Comparison of ENCODE assay signal across 15 mouse cellular contexts in the genomic region with DNA sequence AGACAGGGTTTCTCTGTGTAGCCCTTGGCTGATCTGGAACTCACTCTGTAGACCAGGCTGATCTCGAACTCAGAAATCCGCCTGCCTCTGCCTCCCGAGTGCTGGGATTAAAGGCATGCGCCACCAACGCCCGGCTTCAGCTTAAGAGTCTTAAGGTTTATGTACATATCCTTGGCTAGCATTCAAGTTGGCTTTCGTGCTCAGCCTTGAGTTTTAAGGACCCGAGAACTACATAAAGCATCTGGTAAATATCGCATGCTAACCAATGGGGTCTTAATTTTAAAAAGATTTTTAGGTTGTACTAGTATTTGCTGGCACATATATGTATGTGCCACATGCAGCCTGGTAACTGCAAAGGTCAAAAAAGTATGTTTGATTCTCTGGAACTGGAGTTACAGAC. TPM values are rescaled to one million over a fixed set of nuclear protein-coding genes. Genes with fewer than 3 reads are reported as not detected.
DNase-seq lines count a peak whose midpoint lies in the region; ATAC-seq and TF ChIP-seq lines count a peak whose summit lies in the region.
"Had no signal": no experiment of that assay in that cellular context is flagged by ENCODE, and none has a peak within 500 bp of the region (broad histone marks: within the 10 kb centered on the region; RNA-seq: fewer than 3 reads in every experiment).

No protein-coding gene starts in this region.

- H3K27ac ChIP-seq in gastrocnemius, adult 2 months = peak overlapping the region; percentile 99; the same call in 1 of the 2 replicates
- no peak overlapping the region for H3K27ac ChIP-seq in lung, embryonic 15.5 days
- no peak overlapping the region for H3K27ac ChIP-seq in embryonic facial prominence, embryonic 10.5 days (replicated peaks)
- no peak overlapping the region for H3K27ac ChIP-seq in liver, postnatal 0 days (ENCODE audit: low read depth)

- no peak for TF ChIP-seq EP300 in liver, postnatal 0 days (IDR thresholded peaks at IDR 0.05; ENCODE audit: low read depth)

- peaks cover 19% of the 10 kb centered on the region for H3K36me3 ChIP-seq in lung, embryonic 15.5 days
- H3K36me3 ChIP-seq in embryonic facial prominence, embryonic 10.5 days (replicated peaks) = peaks cover 30% of the 10 kb centered on the region
- H3K36me3 ChIP-seq in liver, postnatal 0 days (replicated peaks; ENCODE audit: insufficient read depth, low read length) = peaks cover 23% of the 10 kb centered on the region

- H3K9me3 ChIP-seq in lung, embryonic 15.5 days = no peaks in the 10 kb centered on the region
- H3K9me3 ChIP-seq in embryonic facial prominence, embryonic 10.5 days = no peaks in the 10 kb centered on the region
- H3K9me3 ChIP-seq in liver, postnatal 0 days (ENCODE audit: low read length) = no peaks in the 10 kb centered on the region
- H3K9me3 ChIP-seq: midbrain, embryonic 12.5 days had no signal

- peaks cover 35% of the 10 kb centered on the region for H3K4me1 ChIP-seq in lung, embryonic 15.5 days
- H3K4me1 ChIP-seq in embryonic facial prominence, embryonic 10.5 days = peaks cover 44% of the 10 kb centered on the region
- H3K4me1 ChIP-seq in liver, postnatal 0 days (ENCODE audit: insufficient read depth) = peaks cover 31% of the 10 kb centered on the region

- intact Hi-C loops in gastrocnemius, adult 2 months (cut with DNase I) = loop anchor here (2.0 to 10.0 kb wide), 2 partner anchors 385 to 431 kb away; a partner anchor contains a TSS

- no peak overlapping the region for H3K9ac ChIP-seq in lung, embryonic 15.5 days
- H3K9ac ChIP-seq in liver, postnatal 0 days (replicated peaks) = no peak overlapping the region

- H3K4me2 ChIP-seq in lung, embryonic 15.5 days = peak overlapping the region; percentile 62; the same call in 1 of the 2 replicates
- H3K4me2 ChIP-seq in liver, postnatal 0 days (ENCODE audit: low read depth, low read length) = peak overlapping the region; percentile 82; the same call in 1 of the 2 replicates

- H3K27me3 ChIP-seq in lung, embryonic 15.5 days = no peaks in the 10 kb centered on the region
- H3K27me3 ChIP-seq in embryonic facial prominence, embryonic 10.5 days (replicated peaks; ENCODE audit: low read depth, poor library complexity, severe bottlenecking) = no peaks in the 10 kb centered on the region
- H3K27me3 ChIP-seq in liver, postnatal 0 days (ENCODE audit: insufficient read depth, low read length) = no peaks in the 10 kb centered on the region
- H3K27me3 ChIP-seq: midbrain, embryonic 12.5 days had no signal

- TF ChIP-seq CTCF in gastrocnemius, adult 2 months (IDR thresholded peaks at IDR 0.05) = no peak
- TF ChIP-seq CTCF in liver, postnatal 0 days (IDR thresholded peaks at IDR 0.05; ENCODE audit: low read depth) = no peak

- DNase-seq in gastrocnemius, adult 2 months = no peak
- DNase-seq in gastrocnemius, adult 18-20 months (ENCODE audit: low spot score) = no peak
- DNase-seq in lung, postnatal 10 days = no peak
- DNase-seq in embryonic facial prominence, embryonic 10.5 days (ENCODE audit: low spot score) = no peak
- no peak for DNase-seq in liver, postnatal 0 days
- DNase-seq in layer of hippocampus, postnatal 36 days = no peak
- no peak for DNase-seq in layer of hippocampus, postnatal 25 days (ENCODE audit: extremely low spot score in 1 of 2, low spot score in 1 of 2)
- DNase-seq: adrenal gland, postnatal 10 days; heart, postnatal 36 days; right cerebral cortex, postnatal 25 days; thymus, postnatal 36 days had no signal

- H3K4me3 ChIP-seq in gastrocnemius, adult 2 months = peak overlapping the region; percentile 95
- H3K4me3 ChIP-seq in lung, embryonic 15.5 days = no peak overlapping the region; the same call in 1 of the 2 replicates
- 0 out of 2 replicates have a peak overlapping the region, but pooled peaks have one; percentile 83 for H3K4me3 ChIP-seq in embryonic facial prominence, embryonic 10.5 days
- 0 out of 2 replicates have a peak overlapping the region, but pooled peaks have one; percentile 81 for H3K4me3 ChIP-seq in liver, postnatal 0 days (ENCODE audit: low read depth, low read length)

- ATAC-seq in lung, embryonic 15.5 days (ENCODE audit: borderline replicate concordance, extremely low read depth, low FRiP score, low TSS enrichment) = no peak
- ATAC-seq in liver, postnatal 0 days = no peak

- WGBS in lung, embryonic 15.5 days = 87% methylated on average over 9 of the region's 9 CpGs
- 96% methylated on average over 9 of the region's 9 CpGs for WGBS in embryonic facial prominence, embryonic 10.5 days
- WGBS in liver, postnatal 0 days (ENCODE audit: insufficient replicate concordance) = 89% methylated on average over 9 of the region's 9 CpGs

RNA-seq across cellular contexts. Expression of a gene that starts 0.9 kb away (rescaled TPM):
- total RNA-seq in gastrocnemius, adult 2 months (2021) = 10 to 100 TPM; 28.8 to 36.0 TPM
- 10 to 100 TPM; 34.6 to 35.0 TPM for total RNA-seq in gastrocnemius, adult 18-20 months (2021)
- 53.1 and 55.7 TPM in 2 replicates for polyA plus RNA-seq in lung, embryonic 15.5 days (2015; fragmentation: Nextera tagmentation; extraction: Ambion mirVana)
- 64.9 and 71.3 TPM in 2 replicates for polyA plus RNA-seq in embryonic facial prominence, embryonic 10.5 days (2016; fragmentation: Nextera tagmentation; extraction: Ambion mirVana)
- polyA plus RNA-seq in liver, postnatal 0 days (2015; fragmentation: Nextera tagmentation; extraction: Ambion mirVana) = 7.6 and 8.3 TPM in 2 replicates
- 100 to 1,000 TPM; 329 to 361 TPM for total RNA-seq in layer of hippocampus, postnatal 36 days (2021)
- 100 to 1,000 TPM; 370 TPM for total RNA-seq in layer of hippocampus, postnatal 25 days (2021)

RNA-seq across cellular contexts. Expression of a gene that starts 2.7 kb away (rescaled TPM):
- total RNA-seq in gastrocnemius, adult 2 months (2021) = 10 to 100 TPM; 10.7 to 15.1 TPM
- total RNA-seq in gastrocnemius, adult 18-20 months (2021) = 10 to 100 TPM; 14.0 to 15.5 TPM
- 12.1 and 12.3 TPM in 2 replicates for polyA plus RNA-seq in lung, embryonic 15.5 days (2015; fragmentation: Nextera tagmentation; extraction: Ambion mirVana)
- polyA plus RNA-seq in embryonic facial prominence, embryonic 10.5 days (2016; fragmentation: Nextera tagmentation; extraction: Ambion mirVana) = 13.2 and 15.2 TPM in 2 replicates
- 6.8 and 7.1 TPM in 2 replicates for polyA plus RNA-seq in liver, postnatal 0 days (2015; fragmentation: Nextera tagmentation; extraction: Ambion mirVana)
- total RNA-seq in layer of hippocampus, postnatal 36 days (2021) = 1 to 10 TPM; 7.9 to 9.9 TPM
- 10 to 100 TPM; 11.3 to 18.1 TPM for total RNA-seq in layer of hippocampus, postnatal 25 days (2021)

RNA-seq across cellular contexts. Expression of a gene that starts 13.2 kb away (rescaled TPM):
- total RNA-seq in gastrocnemius, adult 2 months (2021) = not detected
- total RNA-seq in gastrocnemius, adult 18-20 months (2021) = not detected
- polyA plus RNA-seq in lung, embryonic 15.5 days (2015; fragmentation: Nextera tagmentation; extraction: Ambion mirVana) = 0.27 and 0.53 TPM in 2 replicates
- 0.09 and 0.37 TPM in 2 replicates for polyA plus RNA-seq in embryonic facial prominence, embryonic 10.5 days (2016; fragmentation: Nextera tagmentation; extraction: Ambion mirVana)
- 14.3 and 14.8 TPM in 2 replicates for polyA plus RNA-seq in liver, postnatal 0 days (2015; fragmentation: Nextera tagmentation; extraction: Ambion mirVana)
- not detected for total RNA-seq in layer of hippocampus, postnatal 36 days (2021)
- not detected for total RNA-seq in layer of hippocampus, postnatal 25 days (2021)
- total RNA-seq: layer of hippocampus, postnatal 14 days had no signal
- polyA plus RNA-seq: gonadal fat pad, adult 2 months had no signal

Comparison
In these comparisons a context has a peak if more than half of its experiments do, and no peak if none do; other contexts are left out.
1. RNA of a gene that starts 0.9 kb away (total RNA-seq): 370 TPM in layer of hippocampus, postnatal 25 days and 329 to 361 TPM in layer of hippocampus, postnatal 36 days; 28.8 to 36.0 TPM in gastrocnemius, adult 2 months and 34.6 to 35.0 TPM in gastrocnemius, adult 18-20 months; every median in the first group is over 4 times any median in the second.